Mouse (Mus musculus) granulocyte monocyte progenitor cell, adult 5-6 weeks (primary cell): ENCODE results near the gene Nxn. TPM values are rescaled to one million over a fixed set of nuclear protein-coding genes. Genes with fewer than 3 reads are reported as not detected.

ENCODE experiments used
- ATAC-seq: replicated peaks from 2 replicates; pipeline ENCODE4 v1.8.0; 2016; ENCODE audit warnings: mild to moderate bottlenecking, moderate TSS enrichment, inconsistent platforms; ENCODE audit not compliant: poor library complexity, severe bottlenecking
- total RNA-seq, 2 experiments: library from RNA; stranded (forward) in 1 of 2; stranded (reverse) in 1 of 2; fragments of 200-712, 200-1000 nt in 1 of 2; fragments of >200 nt in 1 of 2; fragmentation: Nextera tagmentation in 1 of 2; gene quantifications; 2 replicates each; pipeline ENCODE4 v1.2.3; 2014 to 2017

The Nxn gene
- total RNA-seq, 2 experiments from 2014 or later, result 25.5 to 32.3 TPM

- no peak for ATAC-seq
These were observed 32.2 kb downstream of the Nxn start for GRCm38 (mm10) chr11:76366720-76367119.

- ATAC-seq, result no peak
These were observed 34.9 kb downstream of the Nxn start for GRCm38 (mm10) chr11:76364038-76364437.

GRCm38 (mm10) chr11:76363636-76364035, 35.3 kb downstream of the Nxn start:
- no peak for ATAC-seq

GRCm38 (mm10) chr11:76363178-76363577, 35.8 kb downstream of the Nxn start:
- no peak for ATAC-seq

GRCm38 (mm10) chr11:76361422-76361821, 37.5 kb downstream of the Nxn start:
- no peak for ATAC-seq

GRCm38 (mm10) chr11:76360255-76360654, 38.7 kb downstream of the Nxn start:
- no peak for ATAC-seq

GRCm38 (mm10) chr11:76358628-76359320, 40.2 kb downstream of the Nxn start:
- no peak for ATAC-seq

- no peak for ATAC-seq
These were observed 41.5 kb downstream of the Nxn start for GRCm38 (mm10) chr11:76357464-76357863.

GRCm38 (mm10) chr11:76356091-76356490, 42.8 kb downstream of the Nxn start:
- no peak for ATAC-seq

- ATAC-seq, result no peak
These were observed 43.5 kb downstream of the Nxn start for GRCm38 (mm10) chr11:76355425-76355824.

- ATAC-seq, result no peak
These were observed 45.9 kb downstream of the Nxn start for GRCm38 (mm10) chr11:76352861-76353558.

GRCm38 (mm10) chr11:76351624-76352011, 47.3 kb downstream of the Nxn start:
- no peak for ATAC-seq

GRCm38 (mm10) chr11:76350931-76351623, 47.9 kb downstream of the Nxn start:
- no peak for ATAC-seq

- no peak for ATAC-seq
These were observed 49.1 kb downstream of the Nxn start for GRCm38 (mm10) chr11:76349833-76350232.

- no peak for ATAC-seq
These were observed 51.4 kb downstream of the Nxn start for GRCm38 (mm10) chr11:76347589-76347988.

- no peak for ATAC-seq
These were observed 55.9 kb downstream of the Nxn start for GRCm38 (mm10) chr11:76343031-76343430.

- no peak for ATAC-seq
These were observed 56.9 kb downstream of the Nxn start for GRCm38 (mm10) chr11:76341884-76342645.

GRCm38 (mm10) chr11:76341163-76341562, 57.8 kb downstream of the Nxn start:
- ATAC-seq, result no peak

GRCm38 (mm10) chr11:76339830-76340229, 59.1 kb downstream of the Nxn start:
- no peak for ATAC-seq

- ATAC-seq, result no peak
These were observed 59.8 kb downstream of the Nxn start for GRCm38 (mm10) chr11:76339141-76339540.

- no peak for ATAC-seq
These were observed 60.3 kb downstream of the Nxn start for GRCm38 (mm10) chr11:76338656-76339055.
